Mouse (Mus musculus): ENCODE measurements at regions not wholly inside any gene's neighbourhood (a gene's known extent, or its start where the extent isn't known, plus 50 kb on each side); places are given as distances from the start of the nearest gene placed in this dataset.

DNA sequence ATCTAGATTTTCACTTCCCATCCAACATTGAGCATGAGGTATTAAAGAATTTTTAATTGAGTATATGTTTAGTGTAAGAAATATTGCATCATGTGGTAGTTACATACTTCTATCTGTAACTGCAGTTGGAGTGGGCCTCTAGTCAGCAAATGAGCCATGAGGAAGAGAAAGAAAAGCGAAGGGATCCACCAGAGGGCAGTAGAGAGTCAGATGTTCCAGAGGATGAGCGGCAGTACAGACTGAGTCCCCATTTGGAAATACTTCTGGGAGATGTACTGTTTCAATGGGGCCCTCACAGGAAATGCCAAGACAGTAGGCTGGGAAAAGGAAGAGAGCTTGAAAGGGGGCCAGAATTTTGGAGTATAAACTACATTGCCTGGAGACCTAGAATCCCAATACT lies 221.2 kb downstream of the Myh15 start:
- H3K4me3 ChIP-seq: no peak overlapping the region
- no peak for ATAC-seq (ENCODE audit: extremely low read depth, insufficient number of reproducible peaks, low FRiP score, low TSS enrichment)
- H3K27me3 ChIP-seq (replicated peaks): no peaks in the 10 kb centered on the region
- 9% methylated on average over 2 of the region's 2 CpGs for WGBS
- H3K36me3 ChIP-seq: no peaks in the 10 kb centered on the region
- no peaks in the 10 kb centered on the region for H3K4me1 ChIP-seq
- H3K4me2 ChIP-seq: no peak overlapping the region
- no peaks in the 10 kb centered on the region for H3K9me3 ChIP-seq
- H3K9ac ChIP-seq: no peak overlapping the region
- no peak overlapping the region for H3K27ac ChIP-seq (replicated peaks)

DNA sequence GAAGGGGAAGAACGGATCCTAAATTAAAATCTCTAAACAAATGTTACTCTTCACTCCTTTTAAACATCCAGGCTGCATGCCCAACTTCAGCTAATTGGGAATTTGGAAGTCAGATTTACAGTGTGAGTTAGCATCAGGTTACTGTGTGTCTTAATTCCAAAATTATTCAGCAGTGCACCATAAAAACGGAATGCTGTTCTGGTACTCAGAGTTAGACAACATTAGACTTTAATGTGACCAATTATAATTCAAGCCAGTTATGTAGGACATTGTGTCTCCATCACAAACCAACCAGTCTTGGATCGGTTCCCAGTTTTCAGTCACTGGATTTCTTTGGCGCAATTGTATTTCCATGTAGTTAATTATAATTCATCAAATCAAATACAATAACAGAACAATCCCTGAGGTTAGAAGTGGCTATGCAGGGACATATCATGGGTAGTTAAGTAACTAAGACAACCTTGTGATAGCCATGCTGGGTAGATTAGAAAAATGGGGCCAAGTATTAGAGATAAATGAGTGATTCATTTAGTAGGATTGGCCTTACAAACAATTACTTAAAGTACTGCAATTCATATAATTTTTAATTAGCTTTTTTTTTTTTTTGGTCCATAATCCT lies 230.9 kb downstream of the Myh15 start:
- no peak overlapping the region for H3K9ac ChIP-seq
- peaks cover 4% of the 10 kb centered on the region; the same call in 1 of the 2 replicates for H3K4me1 ChIP-seq
- H3K27ac ChIP-seq (replicated peaks): no peak overlapping the region
- H3K9me3 ChIP-seq: no peaks in the 10 kb centered on the region
- WGBS: 81% methylated on average over 4 of the region's 4 CpGs
- ATAC-seq (ENCODE audit: extremely low read depth, insufficient number of reproducible peaks, low FRiP score, low TSS enrichment): no peak
- no peaks in the 10 kb centered on the region for H3K36me3 ChIP-seq
- H3K4me2 ChIP-seq: no peak overlapping the region
- no peaks in the 10 kb centered on the region for H3K27me3 ChIP-seq (replicated peaks)
- no peak overlapping the region for H3K4me3 ChIP-seq

DNA sequence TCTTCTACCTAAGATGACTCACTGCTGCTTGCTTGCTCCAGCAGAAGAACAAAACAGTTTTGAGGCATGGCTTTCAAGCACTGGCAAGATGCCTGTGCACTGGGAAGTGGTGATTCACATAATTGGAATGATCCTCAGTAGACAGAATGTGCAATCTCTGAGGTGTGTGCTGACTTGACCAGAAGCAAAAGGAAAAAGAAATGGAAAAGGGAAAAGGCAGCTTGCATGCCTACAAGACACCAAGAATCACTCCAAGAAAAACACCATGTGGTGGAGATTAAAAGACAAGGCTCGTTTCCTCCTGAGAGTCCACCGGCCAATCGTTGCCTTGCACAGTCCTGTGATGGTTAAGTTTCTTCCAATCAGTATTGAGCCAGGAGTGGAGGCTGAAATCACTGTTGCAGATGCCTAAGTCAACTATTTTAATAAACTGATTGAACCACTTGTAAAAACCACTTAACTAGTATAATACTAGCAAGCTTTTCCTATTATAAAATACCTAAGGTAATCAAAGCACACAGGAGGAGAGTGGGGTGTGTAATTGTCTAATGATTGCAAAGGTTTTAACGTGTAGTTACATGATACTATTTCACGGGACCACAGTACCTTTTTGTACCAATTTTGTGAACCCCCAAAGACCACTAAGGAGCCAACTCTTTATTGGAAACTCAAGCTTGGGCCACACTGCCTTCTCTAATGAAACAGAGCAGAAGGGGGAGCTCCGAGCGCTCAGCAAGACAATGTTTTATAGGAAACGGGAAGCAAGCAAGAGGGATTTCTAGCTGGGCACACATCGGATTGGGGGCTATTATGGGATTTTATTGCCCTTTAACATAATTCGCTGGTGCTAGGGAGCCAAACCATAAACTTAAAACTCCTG lies 232.2 kb downstream of the Myh15 start:
- H3K27ac ChIP-seq (replicated peaks): no peak overlapping the region
- H3K4me2 ChIP-seq: no peak overlapping the region
- no peaks in the 10 kb centered on the region for H3K36me3 ChIP-seq
- H3K4me1 ChIP-seq: peaks cover 4% of the 10 kb centered on the region; the same call in 1 of the 2 replicates
- H3K9ac ChIP-seq: no peak overlapping the region
- no peaks in the 10 kb centered on the region for H3K27me3 ChIP-seq (replicated peaks)
- WGBS: 72% methylated on average over 10 of the region's 10 CpGs
- ATAC-seq (ENCODE audit: extremely low read depth, insufficient number of reproducible peaks, low FRiP score, low TSS enrichment): no peak; the same call in 1 of the 2 replicates
- H3K9me3 ChIP-seq: no peaks in the 10 kb centered on the region
- H3K4me3 ChIP-seq: no peak overlapping the region

DNA sequence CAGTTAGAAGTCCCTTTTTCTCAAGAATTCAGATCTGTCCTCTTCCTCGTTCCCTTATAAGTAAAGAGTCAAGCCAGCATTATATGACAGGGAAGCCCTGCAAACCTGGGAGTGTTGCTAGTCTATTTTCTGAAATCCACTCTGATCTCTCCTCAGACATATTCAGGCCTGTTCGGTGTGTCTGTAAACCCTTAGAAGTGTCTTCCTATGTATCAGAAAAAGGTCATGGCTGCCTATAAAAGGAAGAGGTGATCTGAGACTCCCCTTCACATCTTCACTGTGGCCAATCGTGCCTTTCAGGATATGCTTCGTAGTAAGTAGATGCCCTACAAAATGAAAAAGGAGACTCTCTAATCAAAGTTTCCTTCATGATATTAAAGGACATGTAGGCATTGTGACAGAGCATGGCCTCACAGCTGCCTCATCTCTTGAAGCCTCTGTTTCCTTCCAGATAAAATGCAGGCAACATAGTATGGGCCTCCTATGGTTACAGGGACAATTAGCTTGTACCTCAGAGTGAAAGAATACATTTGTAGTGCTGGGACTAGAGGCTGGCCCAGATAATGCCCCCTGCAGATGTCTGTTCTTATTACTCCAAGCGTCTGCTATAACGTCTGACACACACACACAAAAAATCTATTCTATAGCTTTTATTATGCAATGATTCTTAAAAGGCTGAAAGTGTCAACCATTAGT lies 246.5 kb downstream of the Myh15 start:
- Histone ChIP-seq H3K9me3 (no peaks in the 10 kb centered on the region), H3K36me3 (no peaks in the 10 kb centered on the region), H3K27ac (replicated peaks) (no peak overlapping the region), H3K9ac (no peak overlapping the region), H3K4me2 (no peak overlapping the region), H3K27me3 (replicated peaks) (no peaks in the 10 kb centered on the region), H3K4me3 (no peak overlapping the region), H3K4me1 (no peaks in the 10 kb centered on the region)
- 73% methylated on average over 6 of the region's 6 CpGs for WGBS
- ATAC-seq (ENCODE audit: extremely low read depth, insufficient number of reproducible peaks, low FRiP score, low TSS enrichment): no peak

DNA sequence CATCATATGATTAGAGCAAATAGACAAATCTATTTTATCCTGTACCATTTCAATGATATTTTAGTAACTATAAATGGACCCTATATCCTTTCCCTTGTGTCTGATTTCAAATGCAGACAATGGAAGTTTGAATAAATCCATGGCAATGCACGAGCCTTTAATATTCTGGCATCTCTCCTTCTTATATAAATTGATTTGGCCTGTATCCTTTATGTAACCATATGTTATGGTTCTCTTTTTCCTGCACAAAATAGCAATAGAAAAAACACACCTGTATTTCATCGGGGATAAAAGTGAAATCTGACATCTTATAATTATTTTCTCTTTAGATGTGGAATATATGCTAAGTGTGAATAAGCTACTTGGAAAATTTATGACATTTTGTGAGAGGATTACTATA lies 247.1 kb downstream of the Myh15 start:
- WGBS: 63% methylated on average over 2 of the region's 2 CpGs
- Histone ChIP-seq H3K4me1 (no peaks in the 10 kb centered on the region), H3K9me3 (no peaks in the 10 kb centered on the region), H3K4me2 (no peak overlapping the region), H3K27me3 (replicated peaks) (no peaks in the 10 kb centered on the region), H3K36me3 (no peaks in the 10 kb centered on the region), H3K9ac (no peak overlapping the region), H3K27ac (replicated peaks) (no peak overlapping the region), H3K4me3 (no peak overlapping the region)
- no peak for ATAC-seq (ENCODE audit: extremely low read depth, insufficient number of reproducible peaks, low FRiP score, low TSS enrichment)

DNA sequence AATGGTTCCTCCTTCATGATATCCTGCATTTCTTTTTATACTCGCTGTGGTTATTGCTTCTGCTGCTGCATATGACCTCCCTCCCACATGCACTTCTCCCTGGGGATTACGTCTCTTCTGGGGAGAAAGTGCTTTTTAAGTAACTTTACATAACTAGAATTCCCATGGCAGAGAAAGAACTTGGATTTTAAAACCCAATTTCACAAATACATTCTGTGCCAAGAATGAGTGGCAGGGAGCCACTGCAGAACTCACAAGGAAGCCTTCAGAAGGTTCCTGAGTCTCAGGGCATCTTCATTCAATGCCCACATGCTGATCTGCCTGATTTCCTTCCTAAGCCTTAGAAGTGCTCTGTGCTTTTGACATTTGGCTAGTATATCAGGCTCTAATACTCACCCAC lies 259.8 kb downstream of the Myh15 start:
- no peak for ATAC-seq (ENCODE audit: extremely low read depth, insufficient number of reproducible peaks, low FRiP score, low TSS enrichment)
- Histone ChIP-seq H3K27me3 (replicated peaks) (no peaks in the 10 kb centered on the region), H3K4me3 (no peak overlapping the region), H3K9ac (no peak overlapping the region), H3K4me1 (0 out of 2 replicates have a peak, but pooled peaks cover 2% of the 10 kb centered on the region), H3K9me3 (no peaks in the 10 kb centered on the region; the same call in 1 of the 2 replicates), H3K36me3 (no peaks in the 10 kb centered on the region), H3K27ac (replicated peaks) (no peak overlapping the region), H3K4me2 (no peak overlapping the region)
- WGBS: 69% methylated on average over 2 of the region's 2 CpGs

DNA sequence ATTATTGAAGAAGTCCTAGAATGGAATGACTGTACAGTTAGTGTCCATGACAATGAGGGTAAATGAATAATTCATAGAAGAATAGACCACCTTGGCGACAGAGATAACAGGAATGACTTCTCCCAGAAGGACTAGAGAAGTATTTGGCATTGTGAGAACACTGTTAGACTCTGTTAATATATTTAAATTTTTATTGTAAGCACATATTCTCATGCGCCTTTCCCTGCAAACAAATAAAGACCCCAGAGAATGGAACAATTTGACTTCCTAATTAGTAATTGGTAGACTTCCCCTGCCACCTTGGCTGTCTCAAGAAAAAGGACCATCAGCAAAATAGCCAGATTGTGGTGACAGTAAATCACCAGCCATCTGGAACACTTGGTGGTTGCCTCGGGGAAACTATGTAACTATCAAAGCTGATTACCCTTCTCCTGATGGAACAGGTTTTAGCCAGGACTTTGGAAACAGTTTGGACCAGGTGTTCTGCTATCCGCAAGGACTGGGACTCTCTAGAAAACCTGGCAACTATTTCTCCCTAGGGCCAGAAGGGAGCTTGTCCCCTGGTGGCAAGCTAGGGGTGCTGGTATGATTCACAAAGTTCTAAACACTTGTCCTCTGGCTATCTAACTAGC lies 261.9 kb downstream of the Myh15 start:
- H3K27ac ChIP-seq (replicated peaks): no peak overlapping the region
- H3K9me3 ChIP-seq: no peaks in the 10 kb centered on the region; the same call in 1 of the 2 replicates
- ATAC-seq (ENCODE audit: extremely low read depth, insufficient number of reproducible peaks, low FRiP score, low TSS enrichment): no peak
- H3K9ac ChIP-seq: no peak overlapping the region
- WGBS: 78% methylated on average over 4 of the region's 4 CpGs
- H3K27me3 ChIP-seq (replicated peaks): no peaks in the 10 kb centered on the region
- H3K36me3 ChIP-seq: no peaks in the 10 kb centered on the region
- H3K4me2 ChIP-seq: no peak overlapping the region
- H3K4me3 ChIP-seq: no peak overlapping the region
- H3K4me1 ChIP-seq: 0 out of 2 replicates have a peak, but pooled peaks cover 2% of the 10 kb centered on the region

DNA sequence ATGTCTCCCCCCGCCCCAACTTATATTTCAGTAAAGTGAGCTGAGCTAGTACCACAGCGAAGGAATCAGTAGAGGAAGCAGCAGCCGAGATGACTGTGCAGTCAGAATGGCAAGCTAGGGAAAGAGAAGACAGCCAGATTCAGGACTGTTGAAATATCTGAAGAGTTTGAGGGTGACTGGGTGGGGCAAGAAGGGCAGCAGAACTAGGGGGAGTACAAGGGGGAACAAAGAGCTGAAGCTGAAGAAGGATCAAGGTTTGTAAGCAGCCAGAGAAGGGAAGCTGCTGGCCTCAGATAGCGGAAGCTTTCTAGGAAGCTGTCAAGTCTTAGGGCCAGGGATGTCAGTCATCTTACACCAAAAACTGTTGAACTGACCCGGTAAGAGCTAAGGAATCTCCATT lies 262.5 kb downstream of the Myh15 start:
- 71% methylated on average over 5 of the region's 5 CpGs for WGBS
- Histone ChIP-seq H3K4me2 (no peak overlapping the region), H3K27ac (replicated peaks) (no peak overlapping the region), H3K27me3 (replicated peaks) (no peaks in the 10 kb centered on the region), H3K4me1 (0 out of 2 replicates have a peak, but pooled peaks cover 2% of the 10 kb centered on the region), H3K9ac (no peak overlapping the region), H3K9me3 (no peaks in the 10 kb centered on the region; the same call in 1 of the 2 replicates), H3K36me3 (no peaks in the 10 kb centered on the region), H3K4me3 (no peak overlapping the region)
- ATAC-seq (ENCODE audit: extremely low read depth, insufficient number of reproducible peaks, low FRiP score, low TSS enrichment): no peak

DNA sequence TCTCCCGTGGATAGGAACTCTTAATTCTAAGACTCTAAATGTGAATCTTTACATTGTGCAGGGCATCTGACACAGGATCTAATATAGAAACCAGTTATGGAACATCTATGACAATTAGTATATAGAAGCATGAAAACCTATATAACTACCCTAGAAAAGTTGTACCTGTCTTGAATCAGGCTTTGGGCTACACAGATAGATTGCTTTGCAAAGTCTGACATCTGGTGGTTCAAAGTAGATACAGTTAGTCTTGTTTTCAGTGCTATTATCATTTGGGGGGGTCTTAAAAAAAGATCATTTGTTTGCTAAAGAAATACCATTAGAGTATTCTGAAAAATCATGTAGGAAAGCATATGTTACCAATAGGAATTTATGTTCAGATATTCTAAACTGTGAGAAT lies 264.7 kb downstream of the Myh15 start:
- Histone ChIP-seq H3K4me3 (no peak overlapping the region), H3K36me3 (no peaks in the 10 kb centered on the region)

DNA sequence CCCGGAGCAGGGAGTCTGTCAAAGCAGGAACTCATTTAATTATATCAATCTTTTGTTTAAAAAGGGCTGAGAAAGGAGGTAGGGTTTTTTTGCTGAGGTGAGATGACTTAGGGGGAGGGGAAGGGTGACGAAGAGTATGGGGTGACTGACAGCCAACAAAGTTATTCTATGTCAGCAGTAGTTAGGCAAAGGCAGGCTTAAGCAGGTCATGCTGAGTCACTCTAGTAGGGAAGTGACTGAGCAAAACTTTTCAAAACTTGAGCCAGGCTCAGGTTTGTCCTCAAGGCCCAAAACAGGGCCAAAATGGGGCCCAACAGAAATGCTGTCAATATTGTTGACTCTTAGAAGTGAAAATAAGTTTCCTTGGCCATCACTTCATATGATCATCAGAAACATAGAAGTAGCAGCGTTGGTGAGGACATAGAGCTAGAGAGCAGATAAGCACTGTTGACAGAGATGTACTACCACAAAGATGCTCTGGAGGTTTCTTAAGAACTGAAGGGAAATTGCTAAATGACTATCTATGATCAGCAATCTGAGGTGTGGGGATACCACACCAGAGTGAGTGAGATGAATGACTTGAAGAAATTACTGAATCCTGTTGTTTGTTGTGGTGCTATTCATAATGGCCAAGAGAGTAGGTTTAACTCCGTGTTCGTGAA lies 273.6 kb downstream of the Myh15 start:
- H3K27me3 ChIP-seq (replicated peaks): no peaks in the 10 kb centered on the region
- no peaks in the 10 kb centered on the region for H3K9me3 ChIP-seq
- no peaks in the 10 kb centered on the region for H3K4me1 ChIP-seq
- H3K4me2 ChIP-seq: no peak overlapping the region
- ATAC-seq (ENCODE audit: extremely low read depth, insufficient number of reproducible peaks, low FRiP score, low TSS enrichment): no peak
- H3K36me3 ChIP-seq: no peaks in the 10 kb centered on the region
- H3K9ac ChIP-seq: no peak overlapping the region
- WGBS: 71% methylated on average over 5 of the region's 5 CpGs
- no peak overlapping the region for H3K27ac ChIP-seq (replicated peaks)
- H3K4me3 ChIP-seq: no peak overlapping the region

More for the DNA sequence above, 264.7 kb downstream of the Myh15 start:
- Histone ChIP-seq H3K9me3 (no peaks in the 10 kb centered on the region), H3K4me1 (0 out of 2 replicates have a peak, but pooled peaks cover 2% of the 10 kb centered on the region), H3K27ac (replicated peaks) (no peak overlapping the region), H3K27me3 (replicated peaks) (no peaks in the 10 kb centered on the region), H3K9ac (no peak overlapping the region), H3K4me2 (no peak overlapping the region)
- WGBS: 78% methylated on average over 1 of the region's 1 CpGs
- no peak for ATAC-seq (ENCODE audit: extremely low read depth, insufficient number of reproducible peaks, low FRiP score, low TSS enrichment)
